Mouse (Mus musculus) spleen, adult 2 months (tissue): Measurements from ENCODE around the gene Myh13. TPM values are rescaled to one million over a fixed set of nuclear protein-coding genes. Genes with fewer than 3 reads are reported as not detected.

ENCODE experiments used
- DNase-seq, 2 experiments: peaks; one replicate each; pipeline versions ENCODE4 v3.0.0 to v3.0.0-alpha.2; 2012 to 2021; ENCODE audit warnings: low spot score in 2 of 2, low read depth in 1 of 2
- H3K27ac ChIP-seq: fragments of 200-500 bp; 2 replicates; pipeline ENCODE4 v1.5.1; 2012; ENCODE audit warnings: low read length, inconsistent platforms; ENCODE audit not compliant: insufficient read depth
- H3K27me3 ChIP-seq: fragments of 200-500 bp; 2 replicates; pipeline ENCODE4 v1.6.1; 2012; ENCODE audit warnings: mild to moderate bottlenecking, moderate library complexity, low read length, inconsistent platforms; ENCODE audit not compliant: control insufficient read depth, insufficient read depth
- H3K36me3 ChIP-seq: fragments of 200-500 bp; 2 replicates; pipeline ENCODE4 v1.6.1; 2012; ENCODE audit warnings: mild to moderate bottlenecking, low read length, inconsistent platforms; ENCODE audit not compliant: control insufficient read depth, insufficient read depth
- H3K4me1 ChIP-seq: fragments of 200-500 bp; 2 replicates; pipeline ENCODE4 v1.6.1; 2011; ENCODE audit warnings: inconsistent platforms; ENCODE audit not compliant: control insufficient read depth, insufficient read depth, insufficient read length
- H3K4me3 ChIP-seq: fragments of 200-500 bp; 2 replicates; pipeline ENCODE4 v1.5.1; 2011; ENCODE audit warnings: mild to moderate bottlenecking, inconsistent platforms; ENCODE audit not compliant: insufficient read depth, insufficient read length; ENCODE audit errors: extremely low read depth
- CTCF ChIP-seq: fragments of 200-500 bp; IDR thresholded peaks from 2 replicates; pipeline ENCODE4 v1.5.1; 2011; ENCODE audit warnings: mild to moderate bottlenecking, inconsistent platforms; ENCODE audit not compliant: insufficient read depth, insufficient read length, insufficient replicate concordance; ENCODE audit errors: extremely low read depth
- POLR2A ChIP-seq: fragments of 200-500 bp; IDR thresholded peaks from 2 replicates; pipeline ENCODE4 v1.6.1; 2011; ENCODE audit warnings: low read depth, low read length, inconsistent platforms
- WGBS: fragments of 180-500 bp; shearing (Covaris S2); methylation state at CpG from one replicate; pipeline ENCODE4 v1.1.7; 2018; 5-methylcytosine and 5-hydroxymethylcytosine counted together
- polyA plus RNA-seq: library from polyadenylated mRNA; depleted of rRNA; stranded (reverse); fragments of >200 nt; gene quantifications from 2 replicates; pipeline ENCODE4 v1.2.3, GENCODE M21; 2012; rRNA removed

Myh13 gene
- polyA plus RNA-seq, 1 experiment = not detected

GRCm38 (mm10) chr11:67390679-67391384, 69.4 kb downstream of the Myh13 start:
- Histone ChIP-seq H3K27ac (no peak overlapping the region), H3K36me3 (no peaks in the 10 kb centered on the region), H3K27me3 (no peaks in the 10 kb centered on the region), H3K4me1 (no peaks in the 10 kb centered on the region), H3K4me3 (no peak overlapping the region)
- DNase-seq = no peak
- 63% methylated on average over 3 of the region's 3 CpGs for WGBS
- TF ChIP-seq CTCF = no peak

GRCm38 (mm10) chr11:67392369-67392768, 70.9 kb downstream of the Myh13 start:
- DNase-seq = no peak
- no peaks in the 10 kb centered on the region for H3K36me3 ChIP-seq
- H3K27me3 ChIP-seq = no peaks in the 10 kb centered on the region
- H3K4me1 ChIP-seq = no peaks in the 10 kb centered on the region
- no peak overlapping the region for H3K4me3 ChIP-seq
- no peak for TF ChIP-seq POLR2A
- TF ChIP-seq CTCF = no peak
- 87% methylated on average over 3 of the region's 3 CpGs for WGBS
- no peak overlapping the region for H3K27ac ChIP-seq

- no peak overlapping the region for H3K4me3 ChIP-seq
- 71% methylated on average over 5 of the region's 5 CpGs for WGBS
- no peak for TF ChIP-seq POLR2A
- no peak for DNase-seq
- no peaks in the 10 kb centered on the region for H3K4me1 ChIP-seq
- no peaks in the 10 kb centered on the region for H3K27me3 ChIP-seq
- H3K27ac ChIP-seq = no peak overlapping the region
- no peaks in the 10 kb centered on the region for H3K36me3 ChIP-seq
These were observed 79.5 kb downstream of the Myh13 start for GRCm38 (mm10) chr11:67400956-67401355.

GRCm38 (mm10) chr11:67414346-67414940, 93.0 kb downstream of the Myh13 start:
- WGBS = 81% methylated on average over 6 of the region's 6 CpGs
- Histone ChIP-seq H3K4me3 (no peak overlapping the region), H3K27ac (no peak overlapping the region), H3K36me3 (no peaks in the 10 kb centered on the region), H3K4me1 (no peaks in the 10 kb centered on the region), H3K27me3 (no peaks in the 10 kb centered on the region)
- DNase-seq = no peak
- no peak for TF ChIP-seq CTCF
- no peak for TF ChIP-seq POLR2A

Other genes starting within 250 kb of the Myh13 start
- not detected in 2 replicates for gene Myh3, start 243.4 kb upstream of the Myh13 start, polyA plus RNA-seq
- 0.01 TPM in 1 of 2 replicates, not detected in the other for gene Myh2, start 150.6 kb upstream of the Myh13 start, polyA plus RNA-seq
- 0.04 and 0.08 TPM in 2 replicates for gene Myh1, start 121.6 kb upstream of the Myh13 start, polyA plus RNA-seq
- gene Myh4, start 83.6 kb upstream of the Myh13 start, polyA plus RNA-seq = not detected in 2 replicates
- 0.06 TPM in 2 replicates for gene Myh8, start 44.5 kb upstream of the Myh13 start, polyA plus RNA-seq
- gene Gas7, start 133.8 kb downstream of the Myh13 start, polyA plus RNA-seq = 4.3 and 4.7 TPM in 2 replicates